ENCODE assay signal across 1 mouse cellular context in the genomic region with DNA sequence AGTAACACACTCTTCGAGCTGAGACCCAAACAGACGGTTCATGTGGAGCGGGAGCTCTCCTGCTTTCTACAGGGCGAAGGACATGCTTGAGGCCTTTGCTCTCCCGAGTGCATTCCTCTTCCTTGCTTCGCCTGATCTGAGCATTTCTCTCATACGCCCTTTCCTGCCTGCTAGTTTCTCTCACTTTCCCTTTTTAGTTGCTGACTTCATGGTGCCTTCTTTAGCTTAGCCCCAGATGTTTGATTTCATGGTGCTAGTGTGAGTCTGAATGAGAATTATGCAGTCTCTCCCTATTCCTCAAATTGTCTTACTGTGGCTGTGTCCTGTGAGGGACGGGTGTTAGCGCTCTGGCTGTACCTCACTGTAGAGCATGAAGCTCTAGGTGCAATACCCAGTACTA.
TF ChIP-seq lines count a peak whose summit lies in the region.

No protein-coding gene starts in this region.

TF ChIP-seq in CH12.LX, 34 proteins besides CTCF, POLR2A, EP300 and RAD21 (continued from another document):
- TF ChIP-seq RCOR1 (conservative IDR thresholded peaks at IDR 0.05; ENCODE audit: low read depth, low read length) (no peak), JUND (conservative IDR thresholded peaks at IDR 0.05; ENCODE audit: low read depth, low read length) (no peak; the same call in 1 of the 2 replicates), E2F4 (IDR thresholded peaks at IDR 0.05; ENCODE audit: insufficient replicate concordance, low read depth, low read length) (no peak), MYC (IDR thresholded peaks at IDR 0.05; ENCODE audit: low read depth, low read length) (no peak)
